ENCODE assay signal across 26 mouse cellular contexts in genomic region chr3:51913498-51913897, GRCm38 (mm10).
DNase-seq lines count a peak whose midpoint lies in the region; ATAC-seq and TF ChIP-seq lines count a peak whose summit lies in the region.
"Had no signal": no experiment of that assay in that cellular context is flagged by ENCODE, and none has a peak within 500 bp of the region (broad histone marks: within the 10 kb centered on the region; RNA-seq: fewer than 3 reads in every experiment).

No protein-coding gene starts in this region.

- H3K4me3 ChIP-seq in forebrain, embryonic 11.5 days (ENCODE audit: low read depth, low read length) = no peak overlapping the region
- H3K4me3 ChIP-seq in forebrain, postnatal 0 days (ENCODE audit: low read depth, low read length) = no peak overlapping the region
- no peak overlapping the region for H3K4me3 ChIP-seq in MEL (ENCODE audit: control insufficient read depth in 1 of 2, insufficient read depth in 1 of 2, low read depth in 2 of 2, low read length in 2 of 2)
- H3K4me3 ChIP-seq: embryonic facial prominence, embryonic 13.5 days; embryonic facial prominence, embryonic 15.5 days; erythroblast, embryonic 14.5 days; forebrain, embryonic 10.5 days; forebrain, embryonic 13.5 days; forebrain, embryonic 15.5 days had no signal

- no peak for ATAC-seq in forebrain, embryonic 11.5 days (replicated peaks; ENCODE audit: low FRiP score)
- no peak for ATAC-seq in forebrain, postnatal 0 days
- 0 out of 2 replicates have a peak, but pooled peaks have one; percentile 29 for ATAC-seq in megakaryocyte-erythroid progenitor cell, adult 5-6 weeks (replicated peaks; ENCODE audit: low FRiP score, low TSS enrichment, poor library complexity, severe bottlenecking)
- ATAC-seq: CD4-positive, CD25-positive, alpha-beta regulatory T cell, adult 4 months; forebrain, embryonic 13.5 days; forebrain, embryonic 15.5 days had no signal

- H3K4me2 ChIP-seq in forebrain, embryonic 11.5 days (ENCODE audit: low read depth, low read length, severe bottlenecking) = no peak overlapping the region
- no peak overlapping the region for H3K4me2 ChIP-seq in forebrain, postnatal 0 days (ENCODE audit: low read depth)
- H3K4me2 ChIP-seq: embryonic facial prominence, embryonic 13.5 days; embryonic facial prominence, embryonic 15.5 days; forebrain, embryonic 13.5 days; forebrain, embryonic 15.5 days had no signal

- no peaks in the 10 kb centered on the region for H3K36me3 ChIP-seq in forebrain, embryonic 11.5 days (ENCODE audit: control insufficient read depth, insufficient read depth, low read length)
- no peaks in the 10 kb centered on the region for H3K36me3 ChIP-seq in forebrain, postnatal 0 days (ENCODE audit: insufficient read depth)
- peaks cover 0 to 24% of the 10 kb centered on the region in 2 experiments; a peak in 2 of 4 replicates for H3K36me3 ChIP-seq in MEL (ENCODE audit: control insufficient read depth in 1 of 2, insufficient read depth in 2 of 2, low read length in 2 of 2)
- H3K36me3 ChIP-seq: embryonic facial prominence, embryonic 13.5 days; embryonic facial prominence, embryonic 15.5 days; forebrain, embryonic 15.5 days; G1E had no signal

- peaks cover 2% of the 10 kb centered on the region; the same call in 1 of the 2 replicates for H3K4me1 ChIP-seq in forebrain, embryonic 11.5 days (replicated peaks; ENCODE audit: control insufficient read depth, insufficient read depth, low read length)
- H3K4me1 ChIP-seq in forebrain, postnatal 0 days (ENCODE audit: insufficient read depth) = peaks cover 10% of the 10 kb centered on the region; the same call in 1 of the 2 replicates
- H3K4me1 ChIP-seq in MEL (ENCODE audit: control insufficient read depth in 1 of 2, insufficient read depth in 2 of 2, low read length in 2 of 2) = peaks cover 21 to 22% of the 10 kb centered on the region in 2 experiments

- no peak overlapping the region for H3K27ac ChIP-seq in forebrain, embryonic 11.5 days (ENCODE audit: low read depth, low read length)
- no peak overlapping the region for H3K27ac ChIP-seq in forebrain, postnatal 0 days (ENCODE audit: low read depth, low read length)
- H3K27ac ChIP-seq in MEL (ENCODE audit: control insufficient read depth, low read depth, low read length) = no peak overlapping the region
- H3K27ac ChIP-seq: embryonic facial prominence, embryonic 13.5 days; embryonic facial prominence, embryonic 15.5 days; forebrain, embryonic 10.5 days; forebrain, embryonic 13.5 days; forebrain, embryonic 15.5 days had no signal

- 87% methylated on average over 8 of the region's 8 CpGs for WGBS in forebrain, embryonic 11.5 days
- 81% methylated on average over 8 of the region's 8 CpGs for WGBS in forebrain, postnatal 0 days

- H3K9me3 ChIP-seq in forebrain, embryonic 11.5 days (ENCODE audit: control insufficient read depth, low read length) = no peaks in the 10 kb centered on the region
- no peaks in the 10 kb centered on the region for H3K9me3 ChIP-seq in forebrain, postnatal 0 days (ENCODE audit: low read length)
- no peaks in the 10 kb centered on the region for H3K9me3 ChIP-seq in MEL (replicated peaks; ENCODE audit: insufficient read depth, low read length)
- H3K9me3 ChIP-seq: embryonic facial prominence, embryonic 13.5 days; embryonic facial prominence, embryonic 15.5 days; forebrain, embryonic 10.5 days; forebrain, embryonic 13.5 days; forebrain, embryonic 15.5 days; G1E had no signal

- no peak for TF ChIP-seq POLR2A in MEL (IDR thresholded peaks at IDR 0.05; ENCODE audit: control insufficient read depth in 1 of 2, insufficient read depth in 1 of 2, low read depth in 1 of 2, low read length in 2 of 2, poor library complexity in 1 of 2)

- 0 out of 4 replicates have a peak, but pooled peaks of 1 of the 2 experiments have one; percentile 10 for TF ChIP-seq EP300 in MEL (IDR thresholded peaks at IDR 0.05; ENCODE audit: low read depth in 1 of 2, low read length in 2 of 2)

- no peak overlapping the region for H3K9ac ChIP-seq in forebrain, embryonic 11.5 days (ENCODE audit: low read length)
- no peak overlapping the region for H3K9ac ChIP-seq in forebrain, postnatal 0 days
- no peak overlapping the region for H3K9ac ChIP-seq in MEL (ENCODE audit: control insufficient read depth, low read depth, low read length, poor library complexity, severe bottlenecking)
- H3K9ac ChIP-seq: embryonic facial prominence, embryonic 13.5 days; embryonic facial prominence, embryonic 15.5 days; forebrain, embryonic 13.5 days; forebrain, embryonic 15.5 days had no signal

- no peaks in the 10 kb centered on the region for H3K27me3 ChIP-seq in forebrain, embryonic 11.5 days (ENCODE audit: control insufficient read depth, insufficient read depth, low read length)
- H3K27me3 ChIP-seq in forebrain, postnatal 0 days (ENCODE audit: insufficient read depth, low read length) = no peaks in the 10 kb centered on the region
- no peaks in the 10 kb centered on the region for H3K27me3 ChIP-seq in MEL (ENCODE audit: control insufficient read depth in 1 of 2, insufficient read depth in 2 of 2, low read length in 2 of 2)
- H3K27me3 ChIP-seq: CH12.LX; embryonic facial prominence, embryonic 13.5 days; embryonic facial prominence, embryonic 15.5 days; forebrain, embryonic 13.5 days; forebrain, embryonic 15.5 days had no signal

- H3K79me2 ChIP-seq in MEL (ENCODE audit: control insufficient read depth, insufficient read depth, low read length, poor library complexity) = no peaks in the 10 kb centered on the region

- TF ChIP-seq RAD21 in MEL (IDR thresholded peaks at IDR 0.05; ENCODE audit: low read depth, low read length) = no peak

- no peak for TF ChIP-seq CTCF in forebrain, postnatal 0 days (IDR thresholded peaks at IDR 0.05; ENCODE audit: low read depth)
- no peak for TF ChIP-seq CTCF in MEL (IDR thresholded peaks at IDR 0.05 in 2 of 3, conservative IDR thresholded peaks at IDR 0.05 in 1 of 3; ENCODE audit: control insufficient read depth in 1 of 3, insufficient read depth in 1 of 3, low read depth in 2 of 3, low read length in 3 of 3, poor library complexity in 1 of 3, severe bottlenecking in 1 of 3)

- peak; percentile 33 for DNase-seq in forebrain, embryonic 11.5 days (ENCODE audit: low spot score)
- DNase-seq in forebrain, postnatal 0 days = no peak
- peak; percentile 4 for DNase-seq in MEL (ENCODE audit: low read depth, low spot score)
- no peak for DNase-seq in gastrocnemius, postnatal 10 days
- no peak for DNase-seq in spleen, postnatal 10 days (ENCODE audit: low spot score in 2 of 2)
- DNase-seq: adrenal gland, adult 2 months; adrenal gland, postnatal 10 days; adrenal gland, postnatal 25 days; B cell, adult 2 months; cerebellum, adult 11 months; cerebellum, adult 18-20 months; cerebellum, adult 8-10 months; cerebellum, adult 9-11 months; cerebellum, postnatal 14 days; cerebellum, postnatal 36 days; embryo, embryonic 11 days had no signal

TF ChIP-seq in MEL, 35 proteins besides CTCF, POLR2A, EP300 and RAD21:
- TF ChIP-seq GATA1 (IDR thresholded peaks at IDR 0.05; ENCODE audit: low read depth, low read length) = peak; percentile 51; the same call in 1 of the 2 replicates
- TF ChIP-seq TBP (IDR thresholded peaks at IDR 0.05; ENCODE audit: low read depth, low read length) = no peak

Comparison
In these comparisons a context has a peak if more than half of its experiments do, and no peak if none do; other contexts are left out.
1. DNase-seq: peak in forebrain, embryonic 11.5 days (single experiment) and MEL (single experiment); none in forebrain, postnatal 0 days (single experiment), gastrocnemius, postnatal 10 days (single experiment) and spleen, postnatal 10 days (0 of 2).